ENCODE assay signal across 19 mouse cellular contexts in the genomic region with DNA sequence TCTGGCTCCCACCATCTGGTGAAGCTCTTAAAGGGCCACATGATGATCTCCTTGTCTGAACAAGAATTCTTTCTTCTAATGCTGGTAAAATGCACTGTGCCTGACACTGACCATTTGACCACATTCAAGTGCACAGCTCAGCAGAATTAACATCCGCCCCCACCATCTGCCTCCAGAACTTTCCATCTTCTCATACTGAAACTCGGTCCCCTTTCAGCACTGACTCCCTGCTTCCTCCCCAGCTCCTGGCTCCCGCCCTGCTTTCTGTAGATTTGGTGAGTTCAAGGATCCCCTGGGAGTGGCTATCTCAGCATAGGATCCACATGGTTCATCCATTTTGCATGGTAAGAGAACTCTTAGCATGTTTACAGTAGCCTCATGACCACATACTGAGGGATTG. TPM values are rescaled to one million over a fixed set of nuclear protein-coding genes. Genes with fewer than 3 reads are reported as not detected.
DNase-seq lines count a peak whose midpoint lies in the region; ATAC-seq and TF ChIP-seq lines count a peak whose summit lies in the region.
"Had no signal": no experiment of that assay in that cellular context is flagged by ENCODE, and none has a peak within 500 bp of the region (broad histone marks: within the 10 kb centered on the region; RNA-seq: fewer than 3 reads in every experiment).

No protein-coding gene starts in this region.

- intact Hi-C loops in heart, postnatal 36 days (cut with DNase I) = no loop called here

- no peaks in the 10 kb centered on the region for H3K9me3 ChIP-seq in embryonic facial prominence, embryonic 13.5 days
- H3K9me3 ChIP-seq in embryonic facial prominence, embryonic 10.5 days = no peaks in the 10 kb centered on the region
- H3K9me3 ChIP-seq: forebrain, embryonic 15.5 days; G1E; hindbrain, embryonic 13.5 days; intestine, embryonic 15.5 days; kidney, embryonic 15.5 days; liver, embryonic 13.5 days; lung, embryonic 15.5 days had no signal

- DNase-seq in embryonic facial prominence, embryonic 10.5 days (ENCODE audit: low spot score) = no peak
- DNase-seq in heart, postnatal 4 days = peak; percentile 29
- no peak for DNase-seq in heart, postnatal 36 days
- no peak for DNase-seq in spleen, adult 2 months (ENCODE audit: low read depth in 1 of 2, low spot score in 2 of 2)
- no peak for DNase-seq in spleen, postnatal 36 days (ENCODE audit: low spot score in 2 of 2)
- no peak for DNase-seq in lung, postnatal 4 days
- DNase-seq: cerebellum, adult 8-10 months; gastrocnemius, postnatal 36 days; liver, embryonic 13.5 days; midbrain, embryonic 14.5 days; thymus, adult 2 months had no signal

- no peak overlapping the region for H3K4me3 ChIP-seq in embryonic facial prominence, embryonic 13.5 days
- no peak overlapping the region for H3K4me3 ChIP-seq in embryonic facial prominence, embryonic 10.5 days
- H3K4me3 ChIP-seq in spleen, adult 2 months (ENCODE audit: extremely low read depth, insufficient read depth, insufficient read length) = no peak overlapping the region
- no peak overlapping the region for H3K4me3 ChIP-seq in macrophage (ENCODE audit: inconsistent target)
- H3K4me3 ChIP-seq: forebrain, embryonic 15.5 days; hindbrain, embryonic 13.5 days; intestine, embryonic 15.5 days; kidney, embryonic 15.5 days; liver, embryonic 13.5 days; lung, embryonic 15.5 days had no signal

- H3K79me2 ChIP-seq in macrophage (ENCODE audit: inconsistent target) = no peaks in the 10 kb centered on the region

- peaks cover 7% of the 10 kb centered on the region; the same call in 1 of the 2 replicates for H3K36me3 ChIP-seq in embryonic facial prominence, embryonic 13.5 days
- peaks cover 4% of the 10 kb centered on the region; the same call in 1 of the 2 replicates for H3K36me3 ChIP-seq in embryonic facial prominence, embryonic 10.5 days (replicated peaks)
- no peaks in the 10 kb centered on the region; the same call in 1 of the 2 replicates for H3K36me3 ChIP-seq in spleen, adult 2 months (ENCODE audit: control insufficient read depth, insufficient read depth, low read length)
- no peaks in the 10 kb centered on the region for H3K36me3 ChIP-seq in macrophage (ENCODE audit: inconsistent target)
- H3K36me3 ChIP-seq: forebrain, embryonic 15.5 days; intestine, embryonic 15.5 days; kidney, embryonic 15.5 days; liver, embryonic 13.5 days; lung, embryonic 15.5 days had no signal

- TF ChIP-seq POLR2A in spleen, adult 2 months (IDR thresholded peaks at IDR 0.05; ENCODE audit: low read depth, low read length) = no peak

- peak overlapping the region; percentile 11 for H3K27ac ChIP-seq in embryonic facial prominence, embryonic 13.5 days
- no peak overlapping the region for H3K27ac ChIP-seq in embryonic facial prominence, embryonic 10.5 days (replicated peaks)
- peak overlapping the region; percentile 44 for H3K27ac ChIP-seq in spleen, adult 2 months (ENCODE audit: insufficient read depth, low read length)
- H3K27ac ChIP-seq in macrophage = 0 out of 2 replicates have a peak overlapping the region, but pooled peaks have one; percentile 2
- H3K27ac ChIP-seq: forebrain, embryonic 15.5 days; hindbrain, embryonic 13.5 days; kidney, embryonic 15.5 days; liver, embryonic 13.5 days; lung, embryonic 15.5 days had no signal

- 0 out of 2 replicates have a peak overlapping the region, but pooled peaks have one; percentile 36 for H3K9ac ChIP-seq in embryonic facial prominence, embryonic 13.5 days
- H3K9ac ChIP-seq: forebrain, embryonic 15.5 days; hindbrain, embryonic 13.5 days; intestine, embryonic 15.5 days; kidney, embryonic 15.5 days; liver, embryonic 13.5 days; lung, embryonic 15.5 days had no signal

- TF ChIP-seq CTCF in spleen, adult 2 months (IDR thresholded peaks at IDR 0.05; ENCODE audit: extremely low read depth, insufficient read depth, insufficient read length, insufficient replicate concordance) = no peak

- peaks cover 32% of the 10 kb centered on the region for H3K4me1 ChIP-seq in embryonic facial prominence, embryonic 13.5 days
- H3K4me1 ChIP-seq in embryonic facial prominence, embryonic 10.5 days = peaks cover 16% of the 10 kb centered on the region
- peaks cover 21% of the 10 kb centered on the region; the same call in 1 of the 2 replicates for H3K4me1 ChIP-seq in spleen, adult 2 months (ENCODE audit: control insufficient read depth, insufficient read depth, insufficient read length)

- 82% methylated on average over 3 of the region's 3 CpGs for WGBS in embryonic facial prominence, embryonic 13.5 days
- WGBS in embryonic facial prominence, embryonic 10.5 days = 80% methylated on average over 3 of the region's 3 CpGs
- 68% methylated on average over 3 of the region's 3 CpGs for WGBS in spleen, adult 2 months
- 90% methylated on average over 3 of the region's 3 CpGs for WGBS in macrophage (ENCODE audit: missing documents)

- H3K27me3 ChIP-seq in embryonic facial prominence, embryonic 13.5 days = no peaks in the 10 kb centered on the region
- no peaks in the 10 kb centered on the region for H3K27me3 ChIP-seq in embryonic facial prominence, embryonic 10.5 days (replicated peaks; ENCODE audit: low read depth, poor library complexity, severe bottlenecking)
- no peaks in the 10 kb centered on the region for H3K27me3 ChIP-seq in spleen, adult 2 months (ENCODE audit: control insufficient read depth, insufficient read depth, low read length)
- H3K27me3 ChIP-seq: forebrain, embryonic 15.5 days; hindbrain, embryonic 13.5 days; intestine, embryonic 15.5 days; kidney, embryonic 15.5 days; liver, embryonic 13.5 days; lung, embryonic 15.5 days had no signal

- H3K4me2 ChIP-seq in embryonic facial prominence, embryonic 13.5 days = no peak overlapping the region
- H3K4me2 ChIP-seq: forebrain, embryonic 15.5 days; hindbrain, embryonic 13.5 days; intestine, embryonic 15.5 days; kidney, embryonic 15.5 days; liver, embryonic 13.5 days; lung, embryonic 15.5 days had no signal

- no peak for ATAC-seq in embryonic facial prominence, embryonic 13.5 days (ENCODE audit: insufficient number of reproducible peaks, insufficient read depth, low FRiP score, low TSS enrichment, low read depth)
- ATAC-seq: forebrain, embryonic 15.5 days had no signal

RNA-seq across cellular contexts. Expression of a gene that starts 15.9 kb away (rescaled TPM):
- 2.6 and 2.8 TPM in 2 replicates for polyA plus RNA-seq in embryonic facial prominence, embryonic 13.5 days (2015; fragmentation: Nextera tagmentation; extraction: Ambion mirVana)
- 4.4 and 4.6 TPM in 2 replicates for polyA plus RNA-seq in embryonic facial prominence, embryonic 10.5 days (2016; fragmentation: Nextera tagmentation; extraction: Ambion mirVana)
- total RNA-seq in heart, postnatal 4 days (2021) = under 1 TPM; 0.45 to 0.64 TPM
- total RNA-seq in heart, postnatal 36 days (2021) = under 1 TPM; 0.28 to 0.46 TPM
- polyA plus RNA-seq in spleen, adult 2 months (2012; rRNA removed) = 82.8 and 89.4 TPM in 2 replicates
- 10 to 100 TPM in 22 of 26 experiments, 1 to 10 TPM in 4; 3.4 to 54.6 (median 29.8) TPM for total RNA-seq in macrophage (2018; cell fraction: chromatin; rRNA removed)
- 10 to 100 TPM; 10.3 to 29.2 (median 21.3) TPM for total RNA-seq in macrophage (2018; cell fraction: cytosol; rRNA removed)
- 10 to 100 TPM in 24 of 26 experiments, 1 to 10 TPM in 2; 8.3 to 55.5 (median 26.9) TPM for total RNA-seq in macrophage (2018; cell fraction: nucleus; rRNA removed)
- polyA plus RNA-seq in macrophage (2018) = 12.2 to 22.1 TPM (median 14.6 TPM) in 3 replicates

RNA-seq across cellular contexts. Expression of a gene that starts 31.8 kb away (rescaled TPM):
- polyA plus RNA-seq in embryonic facial prominence, embryonic 13.5 days (2015; fragmentation: Nextera tagmentation; extraction: Ambion mirVana) = 407 and 457 TPM in 2 replicates
- polyA plus RNA-seq in embryonic facial prominence, embryonic 10.5 days (2016; fragmentation: Nextera tagmentation; extraction: Ambion mirVana) = 251 and 255 TPM in 2 replicates
- total RNA-seq in heart, postnatal 4 days (2021) = 100 to 1,000 TPM; 600 to 620 TPM
- total RNA-seq in heart, postnatal 36 days (2021) = 100 to 1,000 TPM; 398 to 441 TPM
- polyA plus RNA-seq in spleen, adult 2 months (2012; rRNA removed) = 300 and 352 TPM in 2 replicates
- total RNA-seq in macrophage (2018; cell fraction: chromatin; rRNA removed) = 100 to 1,000 TPM in 1 of 26 experiments, 10 to 100 TPM in 25; 16.9 to 122 (median 35.5) TPM
- total RNA-seq in macrophage (2018; cell fraction: cytosol; rRNA removed) = 100 to 1,000 TPM; 101 to 168 (median 133) TPM
- 100 to 1,000 TPM in 16 of 26 experiments, 10 to 100 TPM in 10; 64.2 to 209 (median 121) TPM for total RNA-seq in macrophage (2018; cell fraction: nucleus; rRNA removed)
- 105 to 150 TPM (median 143 TPM) in 3 replicates for polyA plus RNA-seq in macrophage (2018)

RNA-seq across cellular contexts. Expression of a gene that starts 48.3 kb away (rescaled TPM):
- polyA plus RNA-seq in embryonic facial prominence, embryonic 13.5 days (2015; fragmentation: Nextera tagmentation; extraction: Ambion mirVana) = 98.8 and 105 TPM in 2 replicates
- 130 and 132 TPM in 2 replicates for polyA plus RNA-seq in embryonic facial prominence, embryonic 10.5 days (2016; fragmentation: Nextera tagmentation; extraction: Ambion mirVana)
- 10 to 100 TPM; 32.6 to 33.9 TPM for total RNA-seq in heart, postnatal 4 days (2021)
- total RNA-seq in heart, postnatal 36 days (2021) = 10 to 100 TPM; 15.3 TPM
- polyA plus RNA-seq in spleen, adult 2 months (2012; rRNA removed) = 62.9 and 85.0 TPM in 2 replicates
- 10 to 100 TPM in 16 of 26 experiments, 1 to 10 TPM in 10; 3.8 to 29.1 (median 11.1) TPM for total RNA-seq in macrophage (2018; cell fraction: chromatin; rRNA removed)
- total RNA-seq in macrophage (2018; cell fraction: cytosol; rRNA removed) = 10 to 100 TPM in 22 of 26 experiments, 1 to 10 TPM in 4; 6.4 to 19.3 (median 16.0) TPM
- 10 to 100 TPM in 23 of 26 experiments, 1 to 10 TPM in 3; 5.4 to 31.7 (median 18.3) TPM for total RNA-seq in macrophage (2018; cell fraction: nucleus; rRNA removed)
- polyA plus RNA-seq in macrophage (2018) = 11.1 to 20.1 TPM (median 14.3 TPM) in 3 replicates

RNA-seq across cellular contexts. Expression of a gene that starts 51.7 kb away (rescaled TPM):
- 0.41 and 1.3 TPM in 2 replicates for polyA plus RNA-seq in embryonic facial prominence, embryonic 13.5 days (2015; fragmentation: Nextera tagmentation; extraction: Ambion mirVana)
- polyA plus RNA-seq in embryonic facial prominence, embryonic 10.5 days (2016; fragmentation: Nextera tagmentation; extraction: Ambion mirVana) = 0.25 and 0.52 TPM in 2 replicates
- not detected for total RNA-seq in heart, postnatal 4 days (2021)
- not detected for total RNA-seq in heart, postnatal 36 days (2021)
- polyA plus RNA-seq in spleen, adult 2 months (2012; rRNA removed) = 0.27 and 0.45 TPM in 2 replicates
- total RNA-seq in macrophage (2018; cell fraction: chromatin; rRNA removed) = under 1 TPM in 4 of 26 experiments, not detected in 22; 0.41 to 0.92 (median 0.68) TPM
- total RNA-seq in macrophage (2018; cell fraction: cytosol; rRNA removed) = 1 to 10 TPM in 1 of 26 experiments, under 1 TPM in 25; 0.06 to 1.0 (median 0.48) TPM
- total RNA-seq in macrophage (2018; cell fraction: nucleus; rRNA removed) = 1 to 10 TPM in 3 of 26 experiments, under 1 TPM in 7, not detected in 16; 0.33 to 1.3 (median 0.52) TPM
- 0.18 to 1.9 TPM (median 0.23 TPM) in 3 replicates for polyA plus RNA-seq in macrophage (2018)
- total RNA-seq: G1E; gastrocnemius, postnatal 36 days had no signal
- polyA plus RNA-seq: G1E had no signal
